Mouse (Mus musculus): ENCODE data around the gene Chchd6.

Gene Chchd6

DNA sequence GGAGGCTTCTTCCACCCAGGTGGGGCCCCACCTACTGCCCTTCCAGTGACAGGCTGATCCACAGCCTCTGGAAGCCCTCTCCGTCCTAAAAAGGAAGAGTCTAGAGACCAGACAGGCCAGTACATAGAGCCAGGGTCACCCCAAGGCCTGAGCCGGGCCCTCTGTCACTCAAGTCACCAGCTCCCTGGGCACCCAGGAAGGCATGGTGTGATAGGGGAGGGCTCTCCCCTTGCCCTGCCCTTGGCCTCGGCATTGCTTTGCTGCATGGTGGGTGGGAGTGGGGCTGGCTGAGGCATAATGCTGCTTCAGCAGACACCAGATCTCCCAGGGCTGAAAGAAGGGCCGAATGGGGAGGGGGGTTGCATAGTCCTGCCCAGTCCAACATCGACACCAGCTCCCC lies 241.4 kb downstream of the Chchd6 start:
- DNase-seq, result no peak

DNA sequence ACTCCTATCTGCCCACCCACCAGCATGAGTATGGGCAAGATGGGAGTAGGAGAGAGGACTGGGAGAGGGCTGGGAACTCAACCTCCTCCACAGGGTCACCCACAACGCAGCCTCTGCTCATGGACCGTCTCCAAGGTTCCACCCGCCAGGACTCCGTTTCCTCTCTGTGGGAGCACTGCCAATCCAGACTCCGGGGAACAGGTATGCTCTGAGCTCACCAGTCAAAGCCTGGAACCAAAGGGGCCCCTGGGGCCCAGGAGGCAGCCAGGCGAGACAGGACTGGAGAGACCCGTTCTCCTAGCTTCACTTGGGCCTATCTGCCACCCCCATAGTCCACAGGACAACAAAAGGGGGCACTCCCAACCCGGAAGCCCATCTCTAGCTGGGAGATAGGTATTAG lies 242.4 kb downstream of the Chchd6 start:
- no peak for DNase-seq

DNA sequence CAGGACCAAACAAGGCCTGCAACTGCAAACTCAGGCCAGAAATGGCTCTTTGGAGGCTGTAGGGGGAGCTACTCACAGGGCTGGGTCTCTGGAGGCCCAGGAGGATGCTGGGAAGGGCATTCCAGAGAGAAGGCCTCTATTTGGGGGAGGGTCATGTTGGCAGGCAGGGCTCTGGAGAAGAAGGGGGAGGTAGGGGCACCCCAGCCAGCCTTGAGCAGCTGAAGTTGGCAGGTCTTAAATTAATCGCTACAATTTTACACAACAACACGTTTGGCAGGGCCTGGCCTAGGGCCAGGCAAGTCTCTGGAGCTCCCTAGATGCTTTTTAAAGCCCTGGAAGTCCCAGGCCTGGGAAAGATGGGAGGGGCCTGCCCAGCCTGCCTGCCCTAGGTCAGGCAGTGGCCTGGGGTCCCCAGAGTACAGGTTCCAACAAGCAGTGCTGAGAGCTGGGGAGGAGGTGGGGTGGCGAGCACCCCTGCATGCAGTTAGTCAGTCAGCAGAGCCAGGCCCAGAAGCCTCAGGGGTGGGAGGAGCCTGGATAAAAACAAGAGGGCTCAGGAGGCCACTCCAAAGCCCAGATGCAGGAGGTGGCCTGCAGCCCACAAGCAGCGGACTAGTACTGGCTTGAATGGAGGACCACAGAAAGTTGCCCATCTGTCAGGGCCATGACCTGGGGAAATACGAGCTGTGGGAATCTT lies 243.9 kb downstream of the Chchd6 start:
- no peak for DNase-seq

DNA sequence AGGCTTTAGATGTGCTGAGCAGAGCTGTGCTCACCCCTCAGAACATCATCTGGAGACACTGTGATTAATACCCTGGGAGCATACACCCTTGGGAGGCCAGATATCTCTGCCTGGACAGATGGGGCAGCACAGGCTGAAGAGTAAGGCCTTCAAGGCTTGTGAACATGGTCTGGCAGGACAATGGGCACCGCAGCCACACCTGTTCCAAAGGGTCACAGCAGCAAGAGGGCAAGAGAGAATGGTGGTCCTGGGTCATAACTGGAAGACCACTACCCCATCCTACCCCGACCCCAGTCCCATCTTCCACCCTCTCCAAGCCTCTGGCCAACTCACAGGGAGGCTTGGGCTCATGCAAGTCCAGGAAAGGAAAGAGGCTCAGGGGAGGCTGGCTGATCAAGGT lies 244.9 kb downstream of the Chchd6 start:
- DNase-seq, result no peak

DNA sequence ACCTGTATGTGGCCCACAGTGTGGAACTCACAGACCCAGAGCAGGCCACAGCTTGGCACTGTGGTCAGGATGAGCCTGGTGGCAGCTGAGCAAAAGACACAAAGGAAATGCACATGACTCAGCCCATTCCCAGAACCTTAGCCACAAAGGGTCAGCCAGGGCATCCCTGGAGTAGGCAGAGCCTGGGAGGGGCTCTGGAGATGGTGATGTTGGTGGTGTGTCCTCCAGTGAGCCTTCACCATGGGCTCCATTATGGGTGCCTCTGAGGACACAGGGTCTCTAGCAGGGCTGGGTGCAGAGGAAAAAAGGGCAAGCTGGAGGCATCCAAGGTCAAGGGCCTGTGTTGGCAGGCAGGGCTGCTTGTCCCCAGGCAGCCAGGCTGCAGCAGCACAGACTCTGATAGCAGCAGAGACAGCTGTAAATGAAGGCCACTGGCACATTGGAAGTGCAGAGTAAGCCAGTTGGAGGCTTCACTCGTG lies 245.4 kb downstream of the Chchd6 start:
- no peak for DNase-seq

DNA sequence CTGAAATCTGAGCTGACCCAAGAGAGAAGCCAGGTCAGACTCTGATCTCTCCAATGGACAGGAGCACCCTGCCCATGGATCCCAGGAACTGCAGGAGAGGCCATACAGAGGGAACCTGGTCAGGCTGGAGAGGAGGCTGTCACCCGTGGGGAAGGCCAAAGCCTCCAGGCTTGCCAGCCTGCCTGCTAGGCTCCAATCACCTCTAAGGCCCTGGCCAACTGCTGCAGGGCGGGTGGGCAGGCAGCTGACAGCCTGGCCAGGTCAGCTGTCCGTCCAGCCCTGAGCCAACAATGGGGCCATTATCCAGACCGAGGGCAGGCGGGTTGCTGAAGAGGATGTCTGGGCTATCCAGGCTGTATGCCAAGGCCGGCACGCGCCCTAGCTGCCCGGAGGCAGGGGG lies 247.1 kb downstream of the Chchd6 start:
- DNase-seq, result no peak

DNA sequence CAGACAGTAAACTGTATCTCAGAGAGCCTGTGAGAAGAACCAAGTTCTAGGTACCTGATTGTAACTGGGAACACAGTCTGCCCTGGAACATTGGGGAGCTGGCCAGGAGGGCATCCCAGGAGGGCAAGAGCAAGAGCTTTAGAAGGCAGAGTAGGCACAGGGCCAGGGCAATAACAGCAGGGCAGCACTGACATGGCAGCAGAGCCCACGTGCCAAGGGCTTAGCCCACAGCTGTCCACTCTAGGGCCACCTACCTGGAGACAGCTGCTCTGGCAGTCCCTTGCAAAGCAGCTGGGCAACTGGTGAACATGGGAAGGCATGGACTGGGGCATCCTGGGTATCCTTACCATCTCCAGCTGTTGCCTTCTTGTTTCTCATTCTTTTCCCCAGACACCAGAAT lies 247.7 kb downstream of the Chchd6 start:
- no peak for DNase-seq

DNA sequence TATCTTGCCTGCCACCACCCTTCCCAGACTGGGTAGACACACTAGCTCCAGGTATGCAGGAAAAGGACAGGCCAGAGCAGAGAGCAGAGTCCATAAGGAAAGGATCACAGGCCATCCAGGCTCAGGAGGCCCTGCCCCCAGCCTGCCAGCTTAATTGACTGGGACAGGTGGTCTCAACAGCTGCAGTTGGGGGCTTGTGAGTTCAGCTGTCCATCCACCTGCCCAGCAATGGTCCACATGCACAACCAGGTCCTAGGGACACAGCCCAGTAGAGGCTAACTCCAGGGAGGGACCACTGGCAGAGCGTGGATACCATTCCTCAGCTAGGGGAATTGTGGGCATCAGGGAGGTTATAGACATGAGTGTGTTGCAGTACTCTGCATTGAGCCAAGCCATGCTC lies 249.6 kb downstream of the Chchd6 start:
- no peak for DNase-seq

DNA sequence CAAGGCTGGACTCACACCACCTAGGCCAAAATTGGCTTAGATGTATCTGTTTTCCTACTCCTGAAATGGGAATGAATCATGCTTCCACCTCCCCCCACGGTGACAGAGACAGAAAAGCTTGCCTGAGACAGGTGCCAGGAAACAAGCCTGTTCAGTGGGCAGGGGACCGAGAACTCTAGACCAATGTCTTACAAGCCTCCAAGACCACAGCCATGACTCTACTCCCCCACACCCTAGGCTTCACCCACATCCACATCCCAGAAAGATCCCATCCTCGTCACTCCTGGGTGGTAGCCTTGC lies 250.0 kb downstream of the Chchd6 start:
- DNase-seq, result no peak

DNA sequence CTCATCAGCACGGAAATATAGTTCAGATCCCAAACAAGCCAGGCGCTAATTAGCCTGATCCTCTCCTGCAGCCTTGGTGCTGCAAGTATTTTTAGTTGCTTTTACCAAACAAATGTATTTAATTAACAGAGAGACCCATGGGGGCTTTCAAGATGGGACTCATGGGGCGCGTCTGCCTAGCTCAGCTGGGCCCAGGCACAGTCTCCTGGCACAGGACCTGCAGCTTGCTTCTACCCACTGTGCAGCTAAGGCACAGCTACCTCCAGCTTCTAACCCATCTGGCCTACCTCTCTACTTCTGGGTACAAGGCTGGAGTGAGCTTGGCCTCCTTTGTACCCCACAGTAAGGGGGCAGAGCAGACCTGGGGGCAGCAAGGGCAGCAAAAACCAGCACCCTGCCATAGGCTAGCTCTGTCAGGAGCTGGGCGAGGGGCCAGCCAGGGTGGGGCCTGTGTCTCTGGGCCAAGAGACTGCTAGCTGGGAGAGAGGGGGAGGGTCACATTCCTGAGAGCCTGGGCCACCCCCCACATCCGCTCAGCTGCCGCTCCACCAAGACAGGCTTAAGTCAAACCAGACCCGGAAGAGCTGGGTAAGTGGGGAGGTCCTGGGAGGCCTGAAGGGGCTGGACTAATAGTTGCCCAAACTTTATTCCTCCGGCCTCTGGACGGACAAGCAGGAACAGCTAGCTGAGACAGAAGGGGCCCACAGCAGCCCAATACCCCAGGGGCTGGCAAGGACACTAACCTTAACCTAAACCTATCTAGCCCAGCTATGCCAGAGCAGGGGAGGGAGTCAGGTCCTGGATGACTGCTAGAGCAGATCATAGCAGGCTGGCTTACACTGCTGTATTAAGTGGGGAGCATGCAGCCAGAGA lies 250.6 kb downstream of the Chchd6 start:
- peak; percentile 69 for DNase-seq

DNA sequence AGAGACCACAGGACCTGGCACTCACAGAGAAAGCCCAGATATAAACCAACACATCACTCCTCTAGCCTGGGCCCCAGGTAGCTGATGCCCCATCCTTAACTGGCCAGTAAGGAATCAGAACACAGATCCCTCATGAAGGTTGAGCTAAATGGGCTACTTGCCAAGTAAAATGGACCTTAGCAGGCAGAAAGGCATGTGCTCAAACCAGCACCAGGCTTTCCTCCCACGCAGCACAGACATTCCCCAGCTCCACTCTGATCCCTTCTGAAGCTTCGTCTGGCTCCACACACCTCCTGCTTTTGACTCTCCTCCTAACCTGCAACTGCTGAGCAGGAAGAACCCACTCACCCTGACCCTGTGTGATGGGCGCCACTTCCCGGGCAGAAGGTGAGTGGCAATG lies 253.5 kb downstream of the Chchd6 start:
- no peak for DNase-seq

DNA sequence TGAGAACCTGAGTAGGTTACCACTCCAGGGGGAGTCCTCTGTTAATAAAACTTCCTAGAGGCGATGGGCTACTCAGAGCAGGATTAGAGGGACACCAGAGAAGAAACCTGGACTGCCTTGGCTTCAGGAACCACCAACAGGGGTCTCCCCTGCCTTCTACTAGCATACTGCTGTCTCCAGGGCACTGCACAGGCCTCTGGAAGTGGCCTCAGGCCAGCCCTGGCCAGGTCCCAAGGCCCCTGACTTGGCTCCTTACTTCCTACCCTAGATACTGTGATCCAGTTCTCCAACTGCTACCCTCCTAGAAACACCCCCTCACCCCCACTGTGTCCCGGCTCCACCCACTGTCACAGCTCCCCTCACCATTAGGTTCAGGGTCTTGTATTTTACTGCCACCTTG lies 256.0 kb downstream of the Chchd6 start:
- DNase-seq, result no peak

DNA sequence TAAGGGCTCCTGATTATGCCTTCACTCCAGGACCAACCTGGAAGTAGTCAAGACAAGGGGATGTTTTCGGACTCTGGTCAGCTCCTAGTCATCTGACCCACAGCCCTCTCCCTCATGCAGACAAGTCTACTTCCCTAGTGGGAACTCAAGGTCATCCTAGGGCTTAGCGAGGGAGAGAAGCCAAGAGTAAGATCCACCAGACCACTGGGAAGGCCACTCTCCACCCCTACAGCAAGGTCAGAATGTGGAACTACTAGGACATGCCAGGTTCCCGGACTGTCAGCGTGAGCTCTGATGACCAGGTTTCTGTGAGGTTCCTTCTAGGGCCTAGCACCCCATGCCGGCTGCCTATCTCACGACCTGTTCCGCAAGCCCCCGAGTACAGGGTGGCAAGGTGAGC lies 256.7 kb downstream of the Chchd6 start:
- DNase-seq, result no peak

DNA sequence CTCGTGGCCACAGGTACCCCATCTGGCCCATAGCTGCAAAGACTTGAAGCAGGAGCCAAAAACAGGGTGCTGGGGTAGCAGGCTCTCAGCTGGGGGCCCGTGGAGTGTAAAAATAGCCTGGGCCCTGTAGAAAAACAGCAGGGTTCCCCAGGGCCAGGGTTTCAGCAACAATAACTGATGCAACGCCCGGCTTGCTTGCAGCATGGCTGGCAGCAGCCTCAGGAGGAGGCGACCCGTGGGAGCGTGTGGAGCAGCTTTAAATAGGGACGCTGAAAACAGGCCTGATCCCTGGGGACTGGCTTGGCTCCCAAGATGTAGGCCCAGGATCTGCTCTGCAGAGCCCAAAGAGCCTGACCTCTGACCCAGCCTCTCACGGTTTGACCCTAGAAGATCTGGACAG lies 257.9 kb downstream of the Chchd6 start:
- no peak for DNase-seq

DNA sequence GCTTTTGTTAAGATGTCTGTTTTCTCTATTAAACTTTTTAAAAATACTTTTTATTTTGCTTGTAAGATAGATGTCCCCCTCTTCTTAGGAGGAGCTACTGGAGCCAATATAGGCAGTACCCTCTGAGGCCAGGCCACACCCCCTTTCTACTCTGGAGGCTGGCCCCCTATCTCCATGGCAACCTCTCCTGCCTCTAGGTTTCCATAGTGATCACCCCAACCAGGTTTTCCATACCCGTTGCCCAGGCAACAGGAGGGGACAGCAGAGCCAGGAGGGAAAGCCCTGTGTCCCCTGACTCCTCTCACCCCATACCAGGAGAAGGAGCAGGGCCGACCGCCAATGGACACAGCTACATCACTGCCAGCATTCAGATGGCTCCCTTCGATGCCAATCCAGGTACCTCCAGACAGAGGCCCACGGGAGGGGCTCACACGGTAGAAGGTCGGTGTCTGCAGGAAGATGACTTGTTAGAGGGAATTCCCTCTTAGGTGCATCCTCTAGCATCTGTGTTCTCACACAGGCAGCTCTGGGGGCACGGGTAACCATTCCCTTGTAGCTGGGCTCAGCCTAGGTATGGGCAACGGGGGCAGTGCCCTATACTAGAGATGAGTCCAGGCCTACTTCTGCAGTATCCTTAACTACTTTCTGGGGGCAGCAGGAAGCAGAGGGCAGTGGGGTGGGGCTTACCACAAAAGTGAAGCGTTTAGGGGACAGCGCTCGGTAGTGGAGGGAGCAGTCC lies 261.3 kb downstream of the Chchd6 start:
- no peak for DNase-seq
